Mouse (Mus musculus) spleen, embryonic (tissue): ENCODE results near the gene Fbxl17.

ENCODE experiments used
- CTCF ChIA-PET: fragments of 350-600 bp; sonication (Branson Sonifier 250); formaldehyde crosslinking; loops from one replicate; lab custom pipeline; 2022; lab: Charles Lee

Gene Fbxl17

DNA sequence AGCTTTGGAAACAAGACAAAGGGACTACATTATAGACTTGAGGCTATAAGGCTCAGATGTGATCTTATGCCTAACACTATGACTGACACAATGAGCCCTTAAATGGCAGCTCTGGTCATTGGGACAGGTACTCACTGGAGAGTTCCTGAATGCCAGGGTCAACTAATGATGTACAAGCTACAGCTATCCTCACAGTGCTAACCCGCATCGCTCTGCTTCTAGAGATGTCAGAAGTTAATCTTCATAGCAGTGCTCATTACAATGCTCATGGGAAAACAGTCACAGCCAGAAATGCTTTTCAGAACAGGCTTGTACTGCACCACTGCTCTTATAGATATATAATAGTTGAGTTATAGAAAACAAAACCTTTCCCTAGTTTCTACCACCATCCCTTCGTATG, 438.0 kb downstream of the Fbxl17 start:
- CTCF ChIA-PET, result no interaction called here

DNA sequence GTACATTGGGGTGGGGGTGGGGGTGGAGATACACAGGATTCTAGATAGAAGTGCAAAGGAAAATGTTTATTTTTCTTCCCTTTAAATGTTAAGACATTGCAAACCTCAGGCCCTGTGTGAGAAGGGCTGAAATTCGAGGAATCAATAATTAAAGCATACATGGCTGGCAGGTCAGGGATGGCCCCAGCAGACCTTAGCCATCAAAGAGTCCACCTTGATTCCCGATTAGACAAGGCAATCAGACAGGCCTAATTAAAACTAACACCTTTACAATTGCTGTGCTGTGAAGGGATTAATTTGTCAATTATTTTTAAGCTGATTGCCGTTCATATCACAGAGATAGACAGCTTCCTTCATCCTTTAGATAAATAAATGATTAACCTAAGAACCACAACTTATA, 439.0 kb downstream of the Fbxl17 start:
- CTCF ChIA-PET, result no interaction called here

DNA sequence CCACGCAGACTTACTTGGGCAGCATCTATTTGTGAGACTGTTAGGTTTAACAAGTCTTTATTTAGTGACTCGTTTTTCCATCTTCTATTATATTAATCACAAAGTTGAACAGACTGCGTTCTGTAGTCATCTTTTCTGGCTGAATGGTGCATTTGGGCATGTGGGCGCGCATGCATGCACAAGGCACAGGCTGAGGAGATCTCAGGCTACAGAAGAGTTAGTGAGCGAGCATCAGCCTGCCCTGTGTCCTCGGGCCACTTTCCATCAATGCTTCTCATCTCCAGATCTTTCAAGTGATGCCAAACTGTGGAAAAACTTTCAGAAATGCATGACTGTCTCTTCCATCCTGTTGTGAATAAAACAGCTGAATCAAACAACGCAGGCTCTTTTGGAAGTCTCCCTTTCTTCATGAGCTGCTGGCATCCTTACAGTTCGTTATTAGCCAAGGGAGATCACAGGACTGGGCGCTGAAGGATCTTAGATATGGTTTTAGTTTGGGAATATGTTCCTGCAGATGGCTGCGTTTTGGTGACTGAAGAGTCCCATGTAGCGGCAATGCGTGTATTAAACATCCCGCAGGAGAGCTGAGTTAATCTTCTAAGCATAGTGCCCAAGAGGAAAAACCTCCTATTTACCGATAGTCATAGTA, 442.0 kb downstream of the Fbxl17 start:
- CTCF ChIA-PET, result no interaction called here

DNA sequence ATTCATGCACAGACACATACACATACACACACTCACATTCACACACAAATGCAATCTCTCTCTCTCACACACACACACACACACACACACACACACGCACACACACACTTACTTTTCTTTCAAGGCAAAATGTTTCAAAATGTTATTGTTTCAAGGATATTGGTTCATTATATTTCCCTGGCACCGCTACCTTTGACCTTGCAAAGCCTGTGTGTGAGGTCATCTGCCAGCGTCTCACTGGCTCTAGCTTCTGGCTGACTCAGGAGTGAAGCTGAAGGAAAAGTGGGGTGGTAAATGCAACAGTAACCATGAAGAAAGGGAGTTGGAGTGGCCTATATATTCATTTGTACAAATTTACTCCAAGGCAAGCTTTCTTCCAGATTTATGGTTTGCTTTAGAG, 442.8 kb downstream of the Fbxl17 start:
- CTCF ChIA-PET, result no interaction called here

DNA sequence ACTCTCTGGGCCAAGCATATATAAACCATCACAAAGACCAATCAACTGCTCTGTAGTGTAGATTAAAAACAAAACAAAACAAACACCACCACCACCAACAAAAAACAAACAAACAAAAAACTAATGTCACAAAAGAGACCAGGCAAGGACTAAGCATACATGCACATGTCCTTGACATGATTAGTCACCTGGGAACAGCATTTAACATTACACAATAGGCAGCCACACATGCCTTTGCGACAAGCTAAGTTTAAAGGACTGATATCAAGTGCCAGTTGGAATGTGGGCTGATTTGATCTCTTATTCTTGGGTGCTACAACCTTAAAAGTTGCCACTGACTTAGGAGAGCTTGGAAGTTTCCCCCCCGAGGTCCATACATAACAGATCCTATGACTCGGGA, 446.5 kb downstream of the Fbxl17 start:
- CTCF ChIA-PET, result no interaction called here

DNA sequence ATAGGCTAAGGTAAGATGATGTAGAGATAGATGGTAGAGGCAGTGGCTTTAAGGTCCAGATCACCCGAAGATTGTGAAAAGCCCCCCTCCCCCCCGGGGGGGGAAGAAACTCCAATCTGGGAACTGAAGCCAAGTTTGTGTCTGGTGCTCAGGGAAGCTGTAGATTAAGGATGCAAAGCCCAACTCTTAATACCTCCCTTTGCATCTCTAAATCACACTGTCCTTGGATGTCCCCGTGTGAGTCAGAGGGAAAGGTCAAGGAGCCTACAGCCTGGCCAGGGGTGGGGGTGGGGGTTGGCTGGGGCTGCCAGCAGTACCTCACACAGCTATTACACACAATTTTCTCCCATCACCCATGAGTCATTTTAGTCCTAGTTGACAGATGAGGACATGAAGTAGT, 453.4 kb downstream of the Fbxl17 start:
- CTCF ChIA-PET, result interaction anchor here (0.8 kb wide), 1 partner anchor 152 kb away, joined by 5 read pairs; no protein-coding TSS in a partner anchor

DNA sequence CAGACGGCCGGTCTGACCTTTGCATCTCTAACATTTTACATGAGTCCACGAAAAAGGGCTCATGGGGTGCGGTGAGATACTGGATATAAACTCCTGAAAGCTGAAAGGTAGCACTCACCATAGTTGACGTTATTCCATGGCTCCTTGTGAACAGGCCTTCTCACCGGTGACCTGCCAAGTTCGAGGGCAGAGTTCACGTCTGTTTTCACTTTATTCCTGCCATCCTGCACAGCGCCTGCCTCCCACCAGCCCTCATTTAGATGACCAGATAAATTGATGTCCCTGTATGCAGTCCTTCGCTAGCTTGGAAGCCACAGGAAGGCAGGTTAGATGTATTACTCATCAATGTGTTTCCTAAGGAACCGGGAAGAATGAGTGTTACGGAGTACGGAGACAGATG, 454.5 kb downstream of the Fbxl17 start:
- CTCF ChIA-PET, result no interaction called here

DNA sequence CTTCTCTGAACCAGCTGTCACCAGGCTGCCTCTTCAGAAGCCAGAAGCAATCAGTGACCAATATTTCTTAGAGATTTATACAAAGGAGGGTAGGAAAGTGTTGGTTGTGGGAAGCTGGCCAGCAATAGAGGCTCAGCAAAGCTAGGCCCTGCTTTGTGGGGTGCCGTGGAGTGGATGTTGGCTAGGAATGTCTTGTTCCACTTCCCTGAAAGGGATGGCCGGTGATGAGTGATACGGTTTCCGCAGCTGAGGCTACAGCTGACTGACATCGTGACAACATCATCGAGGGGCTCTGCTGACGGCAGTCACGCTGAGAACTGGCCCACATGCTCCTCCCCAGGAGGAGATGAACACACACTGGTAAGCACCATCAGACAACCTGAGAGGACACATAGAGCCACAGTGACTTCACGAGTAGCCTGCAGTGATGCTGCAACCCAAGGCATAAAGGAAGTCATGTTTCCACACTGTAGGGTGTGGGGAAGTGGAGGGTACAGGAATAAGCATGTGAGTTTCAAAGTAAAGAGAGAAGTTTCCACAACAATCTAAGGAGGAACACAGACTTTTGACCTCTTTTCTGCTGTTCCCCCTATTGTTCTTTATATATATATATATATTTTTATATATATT, 456.7 kb downstream of the Fbxl17 start:
- CTCF ChIA-PET, result no interaction called here

DNA sequence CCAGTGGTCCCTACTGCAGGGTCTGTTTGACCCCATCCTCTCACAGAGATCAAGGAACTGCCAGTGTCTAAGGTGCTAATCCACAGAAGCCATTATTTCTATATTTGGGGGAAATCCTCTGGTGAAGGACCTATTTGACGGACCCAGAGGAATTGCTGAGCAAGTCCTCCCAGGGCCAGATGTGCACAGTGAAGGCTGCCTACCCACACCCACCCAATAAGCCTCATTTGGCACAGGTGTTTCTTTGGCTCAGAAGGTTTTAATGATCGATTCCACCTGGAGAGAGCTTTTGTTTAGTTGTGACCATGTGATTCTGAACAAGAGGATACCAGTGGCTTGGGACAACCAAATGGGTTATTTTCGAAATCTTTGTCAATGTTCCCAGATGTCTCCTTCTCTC, 462.3 kb downstream of the Fbxl17 start:
- CTCF ChIA-PET, result no interaction called here

DNA sequence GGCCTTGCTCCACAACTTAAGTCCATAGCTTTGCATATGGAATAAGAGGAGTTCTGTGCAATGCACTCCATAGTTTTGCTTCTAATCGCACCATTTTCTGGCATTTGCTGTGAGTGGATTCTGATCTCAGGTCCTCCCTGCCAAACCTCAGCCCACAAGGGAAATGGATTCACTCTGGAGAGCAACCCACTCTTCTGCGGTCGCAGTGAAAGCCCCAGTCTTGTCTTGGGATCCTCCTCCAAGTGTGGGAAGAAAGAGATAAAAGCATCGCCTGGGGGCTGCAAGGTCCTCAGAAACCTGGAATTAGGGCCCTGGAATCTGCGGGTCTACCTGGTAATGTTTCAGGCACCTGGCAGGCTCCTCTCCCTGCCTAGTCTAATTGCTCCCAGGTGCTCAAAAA, 466.7 kb downstream of the Fbxl17 start:
- CTCF ChIA-PET, result no interaction called here

DNA sequence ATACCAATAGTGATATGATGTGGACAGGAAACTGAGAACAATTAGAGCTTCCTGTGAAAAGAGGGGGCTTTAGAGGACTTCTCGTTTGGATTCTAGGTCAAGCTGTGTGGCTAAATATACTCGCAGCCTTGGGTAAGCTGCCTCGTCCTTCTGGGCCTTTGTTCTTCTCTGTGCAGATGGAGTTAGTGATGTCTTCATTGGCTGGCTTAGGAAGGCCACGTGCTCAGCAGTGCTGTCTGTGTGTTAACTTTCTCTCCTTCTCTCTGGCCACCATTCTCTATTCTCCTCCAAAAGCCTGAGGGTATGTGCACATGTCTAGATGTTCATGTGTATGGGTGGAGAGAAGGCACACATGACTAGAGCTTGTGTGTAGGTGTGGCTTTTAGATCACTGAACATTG, 470.7 kb downstream of the Fbxl17 start:
- CTCF ChIA-PET, result interaction anchor here (0.8 kb wide), 1 partner anchor 444 kb away, joined by 4 read pairs; no protein-coding TSS in a partner anchor

DNA sequence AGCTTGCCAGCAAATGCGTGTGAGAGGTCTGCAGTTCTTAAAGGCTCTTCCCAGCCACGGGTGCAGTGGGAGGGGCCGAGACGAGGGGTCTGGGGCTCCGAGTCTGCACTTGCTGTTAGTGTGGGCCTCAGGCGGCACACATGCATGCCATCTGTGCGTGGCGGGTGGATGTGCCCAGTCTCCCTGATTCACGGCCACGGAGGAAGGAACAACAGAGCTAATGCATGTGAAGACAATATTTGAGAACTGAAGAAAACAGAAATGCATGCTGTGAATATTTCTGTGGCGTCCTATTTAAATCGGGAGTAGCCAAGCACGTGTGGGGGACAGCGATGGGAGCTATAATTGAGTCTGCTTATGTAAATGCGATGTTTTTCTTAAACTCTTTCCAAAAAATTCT, 474.6 kb downstream of the Fbxl17 start:
- CTCF ChIA-PET, result interaction anchor here (0.6 kb wide), 1 partner anchor 412 kb away, joined by 4 read pairs; no protein-coding TSS in a partner anchor

DNA sequence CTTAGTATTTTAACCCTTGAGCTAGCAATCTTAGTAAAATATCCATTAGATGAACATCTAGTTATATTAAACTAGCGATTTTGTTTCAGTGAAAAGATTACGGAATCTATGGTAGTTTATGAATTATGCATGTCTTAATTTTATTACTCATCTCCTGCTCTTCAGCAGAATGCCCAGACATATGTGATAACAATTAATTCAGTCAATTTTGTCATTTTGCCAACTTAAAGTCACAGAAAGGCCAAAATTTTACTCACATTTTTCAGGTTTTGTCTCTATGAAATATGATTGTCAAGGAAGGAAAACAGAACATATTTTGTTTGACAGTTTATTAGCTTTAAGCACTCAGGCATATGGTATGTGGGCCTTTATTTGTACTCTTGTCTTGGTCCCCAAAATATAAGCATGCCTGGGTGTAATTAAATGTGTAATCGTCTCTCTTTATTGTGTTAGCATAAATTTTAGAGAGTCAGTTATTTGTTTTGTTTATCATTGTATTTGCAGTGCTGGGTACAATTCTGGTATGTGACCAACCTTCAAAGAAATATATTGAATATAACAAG, 482.1 kb downstream of the Fbxl17 start:
- CTCF ChIA-PET, result no interaction called here

DNA sequence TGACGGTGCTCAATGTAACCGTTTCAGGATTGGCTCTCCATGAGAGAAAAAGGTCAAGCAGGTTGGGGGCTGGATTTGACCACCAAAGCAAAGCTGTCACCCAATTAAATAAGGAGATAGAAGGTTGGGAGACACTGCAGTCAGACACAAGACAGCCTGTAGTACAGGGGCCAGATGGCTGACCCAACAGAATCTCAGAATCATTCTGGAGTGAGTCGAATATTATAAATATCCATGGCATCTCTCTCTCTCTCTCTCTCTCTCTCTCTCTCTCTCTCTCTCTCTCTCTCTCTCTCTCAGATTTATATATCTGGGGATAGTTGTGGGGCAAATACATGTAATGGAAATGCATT, 487.3 kb downstream of the Fbxl17 start:
- CTCF ChIA-PET, result interaction anchor here (0.7 kb wide), 1 partner anchor 61 kb away, joined by 7 read pairs; no protein-coding TSS in a partner anchor

DNA sequence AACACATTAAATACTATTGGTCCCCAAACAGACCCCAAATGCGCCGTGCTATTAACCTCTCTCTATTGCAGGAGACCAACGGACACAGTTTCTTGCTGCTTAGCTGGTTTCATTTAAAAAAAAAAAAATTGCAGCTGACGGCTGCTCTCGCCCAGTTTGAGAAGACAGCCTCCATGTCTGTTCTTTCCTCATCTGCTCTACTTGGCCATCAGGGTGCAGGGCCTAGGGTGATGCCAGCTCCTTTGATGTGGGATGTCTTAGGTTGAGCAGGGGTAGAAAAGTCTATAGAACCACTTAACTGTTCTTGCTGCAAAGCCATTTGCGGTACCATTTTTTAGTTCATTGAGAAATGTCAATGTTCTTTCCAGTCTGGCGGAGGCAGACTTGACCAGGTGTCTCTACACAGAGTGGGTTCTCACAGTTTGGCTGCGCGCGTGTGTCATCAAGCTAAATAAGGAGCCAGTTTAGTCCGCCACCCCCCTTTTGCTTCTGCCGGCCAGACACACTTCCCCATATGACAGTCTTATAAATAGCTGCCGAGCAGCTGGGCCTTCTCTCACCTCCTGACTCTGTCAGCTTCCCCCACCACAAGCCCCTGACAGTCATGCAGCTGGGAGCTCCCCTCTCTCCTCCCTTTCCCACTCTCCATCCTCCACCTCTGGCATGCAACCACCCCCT, 487.8 kb downstream of the Fbxl17 start:
- CTCF ChIA-PET, result interaction anchor here (0.7 kb wide), 1 partner anchor 61 kb away, joined by 7 read pairs; no protein-coding TSS in a partner anchor

DNA sequence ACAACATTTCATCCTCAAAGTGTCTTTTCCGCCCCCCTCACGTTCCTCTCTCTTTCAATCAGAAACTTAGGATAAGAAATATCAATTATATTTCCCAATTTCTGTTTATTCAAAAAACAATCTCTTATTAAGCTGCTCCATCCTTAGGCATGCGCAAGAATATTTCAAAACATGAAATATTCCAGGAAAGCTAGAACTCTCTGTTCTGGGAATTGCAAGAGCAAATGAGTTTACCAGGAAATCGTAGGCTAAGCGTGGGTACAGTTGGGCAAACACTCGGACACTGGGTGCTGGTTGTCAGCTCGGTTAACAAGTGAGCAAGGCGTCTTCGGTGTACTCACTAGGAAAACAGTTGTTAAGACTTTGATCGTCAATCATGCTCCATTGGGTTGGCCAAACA, 489.0 kb downstream of the Fbxl17 start:
- CTCF ChIA-PET, result no interaction called here

DNA sequence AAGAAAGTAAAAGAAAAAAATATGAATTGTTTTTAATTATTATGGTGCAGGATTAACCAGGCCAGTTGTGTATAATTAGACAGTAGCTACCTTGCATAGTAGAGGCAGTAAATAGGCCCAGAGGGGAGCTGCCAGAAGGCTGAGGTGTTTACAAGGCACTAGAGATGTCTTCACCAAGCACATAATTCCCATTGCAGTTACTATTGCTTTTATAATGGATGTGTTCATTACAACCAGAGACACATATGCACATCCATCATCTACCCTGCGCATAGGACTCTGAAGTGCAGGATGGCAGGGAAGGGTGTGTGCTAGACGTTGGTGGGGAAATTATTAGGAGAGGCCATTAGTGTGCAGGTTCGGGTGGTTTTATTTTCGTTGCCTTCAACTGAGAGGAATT, 491.0 kb downstream of the Fbxl17 start:
- CTCF ChIA-PET, result no interaction called here

DNA sequence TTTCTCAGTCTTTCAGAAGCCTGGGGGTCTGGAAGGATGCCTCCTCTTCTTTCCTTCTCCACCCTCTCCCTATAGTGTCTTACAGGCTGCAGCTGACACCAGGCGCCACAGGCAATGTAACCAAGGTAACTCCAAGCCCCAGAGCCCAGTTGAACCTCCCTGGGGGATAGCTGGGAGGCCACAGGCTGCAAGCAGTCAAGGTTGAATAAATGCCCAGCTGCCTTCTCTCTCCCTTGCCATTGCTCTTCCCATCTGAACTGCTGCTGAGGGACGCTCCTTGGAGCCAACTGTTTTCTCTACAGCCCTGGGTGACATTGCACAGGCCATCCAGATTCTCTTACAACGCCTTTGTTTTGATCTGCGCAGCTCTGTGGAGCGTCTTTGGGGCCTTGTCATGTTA, 491.5 kb downstream of the Fbxl17 start:
- CTCF ChIA-PET, result no interaction called here

DNA sequence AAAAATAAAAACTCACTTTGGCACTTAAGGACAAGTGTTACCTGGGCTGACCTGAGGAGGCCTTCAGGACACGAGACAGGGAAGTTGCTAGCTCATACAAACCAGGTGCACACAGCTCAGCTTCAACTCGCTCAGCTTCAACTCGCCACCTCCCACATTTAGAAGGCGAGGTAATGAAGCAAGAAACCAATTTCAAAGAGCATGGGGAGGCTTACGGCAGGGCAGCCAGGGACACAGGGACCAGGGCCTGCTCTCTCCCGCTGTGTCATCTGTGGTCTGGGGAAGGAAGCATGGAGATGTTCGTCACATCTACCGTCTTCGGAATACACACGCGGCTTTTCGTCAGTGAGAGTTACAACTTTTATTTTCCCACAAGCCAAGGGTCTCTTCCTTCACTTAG, 491.9 kb downstream of the Fbxl17 start:
- CTCF ChIA-PET, result no interaction called here
